Mouse (Mus musculus): Measurements from ENCODE around the gene BC005537.
"Not testable (repeated sequence)": the region's sequence is repeated elsewhere in the genome, so short reads cannot be mapped to it uniquely, and the experiment has no call there.

BC005537 gene

GRCm38 (mm10) chr13:24801308-24801921, at the start of gene BC005537:
TSS of gene BC005537 (plus strand) at chr13:24801657.
- no peak for DNase-seq (ENCODE audit: low read depth, low spot score)

- no peak for DNase-seq (ENCODE audit: low read depth, low spot score)
These were observed 44.7 kb upstream of the BC005537 start for GRCm38 (mm10) chr13:24756756-24757155.

GRCm38 (mm10) chr13:24757820-24758564, 43.5 kb upstream of the BC005537 start:
- no peak for DNase-seq (ENCODE audit: low read depth, low spot score)

- no peak for DNase-seq (ENCODE audit: low read depth, low spot score)
These were observed 42.0 kb upstream of the BC005537 start for GRCm38 (mm10) chr13:24759451-24759850.

GRCm38 (mm10) chr13:24760351-24760870, 41.0 kb upstream of the BC005537 start:
- DNase-seq (ENCODE audit: low read depth, low spot score): no peak

- DNase-seq (ENCODE audit: low read depth, low spot score): no peak
These were observed 40.4 kb upstream of the BC005537 start for GRCm38 (mm10) chr13:24761083-24761402.

- DNase-seq (ENCODE audit: low read depth, low spot score): peak; percentile 79
These were observed 39.8 kb upstream of the BC005537 start, which contains the start of gene Gmnn for GRCm38 (mm10) chr13:24761403-24762227. TSS of gene Gmnn (minus strand) at chr13:24761923.

- no peak for DNase-seq (ENCODE audit: low read depth, low spot score)
These were observed 39.2 kb upstream of the BC005537 start for GRCm38 (mm10) chr13:24762254-24762653.

- DNase-seq (ENCODE audit: low read depth, low spot score): not testable (repeated sequence)
These were observed 33.6 kb upstream of the BC005537 start for GRCm38 (mm10) chr13:24767809-24768208.

GRCm38 (mm10) chr13:24771482-24771881, 30.0 kb upstream of the BC005537 start:
- DNase-seq (ENCODE audit: low read depth, low spot score): not testable (repeated sequence)

- peak; percentile 77 for DNase-seq (ENCODE audit: low read depth, low spot score)
These were observed 25.2 kb upstream of the BC005537 start for GRCm38 (mm10) chr13:24776146-24776844.

- no peak for DNase-seq (ENCODE audit: low read depth, low spot score)
These were observed 23.4 kb upstream of the BC005537 start for GRCm38 (mm10) chr13:24778026-24778425.

GRCm38 (mm10) chr13:24778706-24779380, 22.6 kb upstream of the BC005537 start:
- no peak for DNase-seq (ENCODE audit: low read depth, low spot score)

GRCm38 (mm10) chr13:24781916-24782315, 19.5 kb upstream of the BC005537 start:
- DNase-seq (ENCODE audit: low read depth, low spot score): peak; percentile 66

- DNase-seq (ENCODE audit: low read depth, low spot score): no peak
These were observed 15.4 kb upstream of the BC005537 start for GRCm38 (mm10) chr13:24786014-24786490.

- DNase-seq (ENCODE audit: low read depth, low spot score): no peak
These were observed 14.0 kb upstream of the BC005537 start for GRCm38 (mm10) chr13:24787477-24787876.

- peak; percentile 78 for DNase-seq (ENCODE audit: low read depth, low spot score)
These were observed 10.1 kb upstream of the BC005537 start for GRCm38 (mm10) chr13:24791349-24791748.

- DNase-seq (ENCODE audit: low read depth, low spot score): peak; percentile 88
These were observed 8.9 kb upstream of the BC005537 start for GRCm38 (mm10) chr13:24792411-24793045.

- DNase-seq (ENCODE audit: low read depth, low spot score): no peak
These were observed 2.8 kb upstream of the BC005537 start for GRCm38 (mm10) chr13:24798686-24799085.

- DNase-seq (ENCODE audit: low read depth, low spot score): peak; percentile 52
These were observed 2.1 kb upstream of the BC005537 start for GRCm38 (mm10) chr13:24799378-24799777.

Measured in 3T3-L1 (cell line).